Mouse (Mus musculus): ENCODE results near the gene Scgb1a1. TPM values are rescaled to one million over a fixed set of nuclear protein-coding genes. Genes with fewer than 3 reads are reported as not detected.
"Not testable (repeated sequence)": the region's sequence is repeated elsewhere in the genome, so short reads cannot be mapped to it uniquely, and the experiment has no call there.

Gene Scgb1a1
- polyA plus RNA-seq, 1 experiment from 2014 or later = not detected

DNA sequence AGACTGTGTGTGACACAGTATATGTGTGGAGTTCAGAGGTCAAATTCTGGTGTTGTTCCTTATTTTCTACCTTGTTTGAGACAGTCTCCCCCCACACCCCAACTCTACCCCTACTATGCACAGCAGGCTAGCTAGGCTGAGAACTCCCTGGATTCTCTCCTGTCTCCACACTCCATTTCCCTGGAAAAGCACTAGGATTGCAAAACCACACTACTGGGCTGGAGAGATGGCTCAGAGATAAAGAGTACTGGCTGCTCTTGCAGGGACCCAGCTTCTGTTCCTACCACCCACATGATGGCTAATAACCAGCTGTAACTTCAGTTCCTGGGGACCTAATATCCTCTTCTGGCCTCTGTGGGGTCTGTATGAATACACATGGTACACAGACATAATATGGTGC is 30.1 kb downstream of the Scgb1a1 start:
- Histone ChIP-seq H3K4me1 (ENCODE audit: control insufficient read depth, insufficient read depth, low read length) (peaks cover 8% of the 10 kb centered on the region; the same call in 1 of the 2 replicates), H3K4me2 (replicated peaks; ENCODE audit: low read depth, low read length) (no peak overlapping the region), H3K27me3 (ENCODE audit: control insufficient read depth, insufficient read depth, low read length) (no peaks in the 10 kb centered on the region), H3K4me3 (ENCODE audit: low read depth, low read length) (no peak overlapping the region), H3K9me3 (ENCODE audit: control insufficient read depth, low read depth, low read length) (no peaks in the 10 kb centered on the region), H3K36me3 (ENCODE audit: control insufficient read depth, insufficient read depth, low read length) (no peaks in the 10 kb centered on the region), H3K27ac (ENCODE audit: low read length) (no peak overlapping the region), H3K9ac (replicated peaks; ENCODE audit: low read depth, low read length) (no peak overlapping the region)
- no peak for ATAC-seq (ENCODE audit: insufficient number of reproducible peaks, insufficient read depth, low FRiP score, low read depth)

DNA sequence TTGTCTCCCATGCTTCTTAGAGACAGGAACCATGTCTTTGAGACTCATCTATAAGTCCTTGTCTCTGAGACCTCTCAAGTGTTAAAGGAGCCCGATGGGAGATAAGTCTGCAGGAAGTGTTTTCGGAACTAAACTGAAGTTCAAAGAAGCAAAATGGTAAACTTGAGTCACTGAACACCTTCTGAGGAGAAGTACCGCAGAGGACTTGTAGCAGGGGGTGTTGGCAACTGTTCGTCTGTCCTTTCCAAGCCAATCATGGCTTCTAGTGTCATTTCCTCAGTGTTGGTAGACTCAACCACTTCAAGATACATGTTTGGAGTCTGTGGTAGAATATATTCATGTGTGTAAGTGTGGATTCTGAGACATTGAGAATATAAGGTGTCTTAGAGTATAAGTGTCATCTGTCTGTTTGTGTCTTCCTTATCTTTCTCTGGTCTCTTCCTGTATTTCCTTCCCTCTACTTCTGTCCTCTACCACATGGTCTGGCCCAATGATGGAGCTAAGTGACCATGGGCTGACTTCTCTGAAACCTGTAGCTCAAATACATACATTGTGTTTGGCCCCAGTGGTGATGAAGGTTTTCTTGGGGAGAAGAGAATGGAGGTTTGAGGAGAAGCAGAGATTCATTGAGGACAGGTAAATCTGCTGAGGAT is 31.9 kb downstream of the Scgb1a1 start:
- Histone ChIP-seq H3K4me2 (replicated peaks; ENCODE audit: low read depth, low read length) (no peak overlapping the region), H3K4me3 (ENCODE audit: low read depth, low read length) (no peak overlapping the region), H3K36me3 (ENCODE audit: control insufficient read depth, insufficient read depth, low read length) (no peaks in the 10 kb centered on the region), H3K4me1 (ENCODE audit: control insufficient read depth, insufficient read depth, low read length) (peaks cover 11% of the 10 kb centered on the region; the same call in 1 of the 2 replicates), H3K9me3 (ENCODE audit: control insufficient read depth, low read depth, low read length) (no peaks in the 10 kb centered on the region), H3K9ac (replicated peaks; ENCODE audit: low read depth, low read length) (no peak overlapping the region), H3K27me3 (ENCODE audit: control insufficient read depth, insufficient read depth, low read length) (no peaks in the 10 kb centered on the region), H3K27ac (ENCODE audit: low read length) (no peak overlapping the region)
- WGBS = 87% methylated on average over 4 of the region's 4 CpGs
- no peak for ATAC-seq (ENCODE audit: insufficient number of reproducible peaks, insufficient read depth, low FRiP score, low read depth)

DNA sequence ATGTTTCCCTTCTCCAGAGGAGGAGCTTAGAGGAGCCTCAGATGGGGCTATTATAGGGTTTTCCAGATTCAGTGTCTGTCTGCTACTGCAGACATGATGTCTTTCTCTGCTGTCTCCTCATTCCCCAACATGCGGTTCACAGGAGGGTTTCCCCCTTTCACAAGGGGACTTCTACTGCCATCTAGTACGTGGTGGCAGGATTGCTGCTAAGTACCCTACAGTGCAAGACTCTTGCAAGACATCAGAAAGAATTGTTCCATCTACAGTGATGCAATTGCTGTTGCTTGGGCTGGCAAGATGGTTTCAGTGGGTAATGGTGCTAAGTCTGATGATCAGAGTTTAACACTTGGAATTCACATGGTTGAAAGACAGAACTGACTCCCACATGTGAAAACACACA is 32.6 kb downstream of the Scgb1a1 start:
- H3K9ac ChIP-seq (replicated peaks; ENCODE audit: low read depth, low read length) = no peak overlapping the region

DNA sequence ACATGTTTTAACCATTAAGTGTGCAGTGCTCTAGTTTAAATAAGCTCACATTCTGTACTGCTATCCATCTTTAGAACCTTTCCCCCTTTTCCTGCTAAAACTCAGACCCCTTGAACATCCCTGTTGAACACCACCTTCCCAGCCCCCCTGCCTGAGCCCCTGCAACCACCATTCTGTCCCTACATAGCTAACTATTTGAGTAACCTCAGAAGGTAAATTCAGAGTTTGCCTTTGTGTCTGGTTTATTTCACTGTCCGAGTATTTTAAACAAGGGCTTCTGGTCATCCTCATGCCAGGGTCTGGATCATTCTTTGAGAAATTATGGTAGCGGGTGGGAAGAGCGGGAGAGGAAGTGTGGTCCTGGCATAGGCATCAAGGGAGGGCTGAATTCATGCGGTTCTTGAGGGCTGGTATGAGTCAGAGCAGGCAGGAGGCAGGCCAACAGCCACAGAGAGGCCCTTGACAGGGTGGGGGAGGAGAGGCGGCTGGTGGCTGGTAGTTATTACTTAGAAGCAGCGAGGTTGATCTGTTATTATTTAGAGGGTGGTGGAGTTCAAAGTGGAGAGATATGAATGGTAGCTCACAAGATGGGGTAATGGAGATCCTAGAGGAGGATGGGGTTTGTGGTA is 34.8 kb downstream of the Scgb1a1 start:
- Histone ChIP-seq H3K9ac (replicated peaks; ENCODE audit: low read depth, low read length) (no peak overlapping the region), H3K4me3 (ENCODE audit: low read depth, low read length) (no peak overlapping the region), H3K9me3 (ENCODE audit: control insufficient read depth, low read depth, low read length) (no peaks in the 10 kb centered on the region), H3K27ac (ENCODE audit: low read length) (peak overlapping the region; percentile 74; the same call in 1 of the 2 replicates), H3K4me2 (replicated peaks; ENCODE audit: low read depth, low read length) (no peak overlapping the region), H3K27me3 (ENCODE audit: control insufficient read depth, insufficient read depth, low read length) (no peaks in the 10 kb centered on the region), H3K36me3 (ENCODE audit: control insufficient read depth, insufficient read depth, low read length) (no peaks in the 10 kb centered on the region), H3K4me1 (ENCODE audit: control insufficient read depth, insufficient read depth, low read length) (peaks cover 12% of the 10 kb centered on the region; the same call in 1 of the 2 replicates)
- ATAC-seq (ENCODE audit: insufficient number of reproducible peaks, insufficient read depth, low FRiP score, low read depth) = peak; percentile 82; the same call in 1 of the 2 replicates
- 22% methylated on average over 6 of the region's 6 CpGs for WGBS

More for the DNA sequence above, 32.6 kb downstream of the Scgb1a1 start:
- no peak overlapping the region for H3K4me2 ChIP-seq (replicated peaks; ENCODE audit: low read depth, low read length)
- no peak overlapping the region for H3K27ac ChIP-seq (ENCODE audit: low read length)
- 22% methylated on average over 2 of the region's 2 CpGs for WGBS
- H3K4me1 ChIP-seq (ENCODE audit: control insufficient read depth, insufficient read depth, low read length) = peaks cover 11% of the 10 kb centered on the region; the same call in 1 of the 2 replicates
- H3K9me3 ChIP-seq (ENCODE audit: control insufficient read depth, low read depth, low read length) = no peaks in the 10 kb centered on the region
- ATAC-seq (ENCODE audit: insufficient number of reproducible peaks, insufficient read depth, low FRiP score, low read depth) = no peak
- H3K27me3 ChIP-seq (ENCODE audit: control insufficient read depth, insufficient read depth, low read length) = no peaks in the 10 kb centered on the region
- H3K36me3 ChIP-seq (ENCODE audit: control insufficient read depth, insufficient read depth, low read length) = no peaks in the 10 kb centered on the region
- no peak overlapping the region for H3K4me3 ChIP-seq (ENCODE audit: low read depth, low read length)

DNA sequence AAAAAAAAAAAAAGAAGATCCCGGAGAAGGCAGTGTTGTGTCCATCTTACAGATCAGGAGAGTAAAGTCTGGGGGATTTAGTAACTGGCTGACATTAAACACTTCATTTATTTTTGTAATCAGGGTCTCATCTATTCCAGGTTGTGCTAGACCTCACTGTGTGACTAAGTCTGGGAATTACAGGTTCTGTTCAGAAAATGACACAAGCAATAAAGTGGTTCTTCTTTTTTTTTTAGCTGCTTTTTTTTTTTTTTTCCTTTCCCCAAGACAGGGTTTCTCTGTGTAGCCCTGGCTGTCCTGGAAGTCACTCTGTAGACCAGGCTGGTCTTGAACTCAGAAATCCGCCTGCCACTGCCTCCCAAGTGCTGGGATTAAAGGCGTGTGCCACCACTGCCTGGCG is 35.8 kb downstream of the Scgb1a1 start:
- Histone ChIP-seq H3K27ac (ENCODE audit: low read length) (0 out of 2 replicates have a peak overlapping the region, but pooled peaks have one; percentile 41), H3K4me1 (ENCODE audit: control insufficient read depth, insufficient read depth, low read length) (peaks cover 22% of the 10 kb centered on the region)
- 89% methylated on average over 4 of the region's 4 CpGs for WGBS
- H3K9me3 ChIP-seq (ENCODE audit: control insufficient read depth, low read depth, low read length); H3K36me3 ChIP-seq (ENCODE audit: control insufficient read depth, insufficient read depth, low read length); H3K4me3 ChIP-seq (ENCODE audit: low read depth, low read length); H3K9ac ChIP-seq (replicated peaks; ENCODE audit: low read depth, low read length); H3K27me3 ChIP-seq (ENCODE audit: control insufficient read depth, insufficient read depth, low read length); H3K4me2 ChIP-seq (replicated peaks; ENCODE audit: low read depth, low read length); ATAC-seq (ENCODE audit: insufficient number of reproducible peaks, insufficient read depth, low FRiP score, low read depth): not testable (repeated sequence)

DNA sequence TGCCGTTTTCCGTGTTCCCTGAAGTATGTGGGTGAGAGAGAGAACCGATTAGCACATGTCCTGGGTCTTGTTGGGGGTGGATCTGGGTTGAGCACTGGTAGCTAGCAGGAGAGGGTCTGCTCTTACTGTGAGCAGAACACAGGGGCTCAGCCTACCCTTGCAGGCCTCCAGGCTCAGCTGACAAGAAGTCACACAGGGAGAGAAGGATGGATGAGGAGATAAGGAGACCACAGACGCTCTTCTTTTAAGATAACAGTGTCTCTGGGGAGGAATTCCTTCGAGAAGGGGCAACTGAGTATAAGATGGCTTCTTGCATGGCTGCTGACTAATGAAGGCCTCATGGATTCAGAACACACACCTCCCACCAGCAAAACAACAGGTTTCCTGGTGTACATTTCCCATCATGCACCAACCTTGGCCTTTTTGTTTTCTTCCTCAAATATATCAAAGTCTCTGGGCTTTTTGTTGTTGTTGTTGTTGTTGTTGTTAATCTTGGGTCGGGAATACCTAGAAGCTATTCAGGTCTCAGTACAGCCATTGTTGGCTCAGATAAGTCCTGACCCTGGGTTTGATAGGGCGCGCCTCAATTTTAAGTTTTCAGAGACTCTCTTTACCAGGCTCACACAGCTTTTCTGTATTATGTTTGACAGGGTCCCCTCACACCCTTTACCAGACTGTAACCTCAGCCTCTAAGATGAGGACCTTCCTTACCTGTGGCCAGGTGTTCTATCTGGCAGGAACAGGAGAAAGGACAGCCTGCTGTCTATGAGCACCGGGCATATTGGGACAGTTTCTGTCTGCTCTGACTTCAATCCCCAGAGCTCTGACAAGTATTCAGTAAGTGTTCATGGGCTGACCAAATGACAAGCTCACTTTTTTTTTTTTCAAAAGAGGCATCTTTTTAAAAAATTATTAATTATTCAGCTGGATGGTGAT is 37.2 kb downstream of the Scgb1a1 start:
- H3K4me1 ChIP-seq (ENCODE audit: control insufficient read depth, insufficient read depth, low read length) = peaks cover 24% of the 10 kb centered on the region
- no peaks in the 10 kb centered on the region for H3K27me3 ChIP-seq (ENCODE audit: control insufficient read depth, insufficient read depth, low read length)
- 58% methylated on average over 9 of the region's 9 CpGs for WGBS
- no peak overlapping the region for H3K4me3 ChIP-seq (ENCODE audit: low read depth, low read length)
- no peaks in the 10 kb centered on the region for H3K36me3 ChIP-seq (ENCODE audit: control insufficient read depth, insufficient read depth, low read length)
- no peak overlapping the region for H3K4me2 ChIP-seq (replicated peaks; ENCODE audit: low read depth, low read length)
- H3K9me3 ChIP-seq (ENCODE audit: control insufficient read depth, low read depth, low read length) = no peaks in the 10 kb centered on the region
- no peak for ATAC-seq (ENCODE audit: insufficient number of reproducible peaks, insufficient read depth, low FRiP score, low read depth)
- H3K9ac ChIP-seq (replicated peaks; ENCODE audit: low read depth, low read length) = no peak overlapping the region
- H3K27ac ChIP-seq (ENCODE audit: low read length) = no peak overlapping the region

DNA sequence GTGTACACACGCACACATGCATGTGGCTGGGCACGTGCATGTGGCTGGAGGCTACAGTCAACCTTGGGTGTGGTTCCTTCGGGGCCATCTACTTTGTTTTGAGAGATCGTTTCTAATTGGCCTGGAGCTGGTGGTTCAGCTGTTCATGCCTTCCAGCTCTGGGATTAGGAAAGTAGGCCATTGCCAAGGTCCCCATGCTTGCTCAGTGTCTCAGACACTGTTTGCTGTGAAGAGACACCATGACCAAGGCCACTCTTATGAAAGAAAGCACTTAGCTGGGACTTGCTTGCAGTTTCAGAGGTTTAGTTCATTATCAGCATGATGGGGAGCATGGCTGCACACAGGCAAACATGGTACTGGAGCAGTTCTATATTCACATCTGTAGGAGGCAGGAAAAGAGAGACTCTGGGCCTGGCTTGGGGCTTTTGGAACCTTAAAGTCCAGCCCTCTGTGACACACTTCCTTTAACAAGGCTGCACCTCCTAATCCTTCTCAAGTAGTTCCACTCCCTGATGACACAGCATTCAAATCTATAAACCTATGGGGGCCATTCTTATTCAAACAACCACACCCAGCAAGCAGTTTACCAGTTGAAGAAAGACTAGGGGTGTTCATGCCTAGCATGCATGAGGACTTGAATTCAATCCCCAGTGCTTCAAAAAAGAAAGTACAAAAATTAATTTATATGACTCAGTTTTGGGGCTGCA is 38.6 kb downstream of the Scgb1a1 start:
- Histone ChIP-seq H3K27me3 (ENCODE audit: control insufficient read depth, insufficient read depth, low read length) (no peaks in the 10 kb centered on the region), H3K9ac (replicated peaks; ENCODE audit: low read depth, low read length) (no peak overlapping the region), H3K9me3 (ENCODE audit: control insufficient read depth, low read depth, low read length) (no peaks in the 10 kb centered on the region), H3K4me3 (ENCODE audit: low read depth, low read length) (no peak overlapping the region), H3K27ac (ENCODE audit: low read length) (no peak overlapping the region), H3K4me2 (replicated peaks; ENCODE audit: low read depth, low read length) (no peak overlapping the region), H3K4me1 (ENCODE audit: control insufficient read depth, insufficient read depth, low read length) (peaks cover 24% of the 10 kb centered on the region), H3K36me3 (ENCODE audit: control insufficient read depth, insufficient read depth, low read length) (no peaks in the 10 kb centered on the region)
- WGBS = 93% methylated on average over 4 of the region's 4 CpGs
- no peak for ATAC-seq (ENCODE audit: insufficient number of reproducible peaks, insufficient read depth, low FRiP score, low read depth)

DNA sequence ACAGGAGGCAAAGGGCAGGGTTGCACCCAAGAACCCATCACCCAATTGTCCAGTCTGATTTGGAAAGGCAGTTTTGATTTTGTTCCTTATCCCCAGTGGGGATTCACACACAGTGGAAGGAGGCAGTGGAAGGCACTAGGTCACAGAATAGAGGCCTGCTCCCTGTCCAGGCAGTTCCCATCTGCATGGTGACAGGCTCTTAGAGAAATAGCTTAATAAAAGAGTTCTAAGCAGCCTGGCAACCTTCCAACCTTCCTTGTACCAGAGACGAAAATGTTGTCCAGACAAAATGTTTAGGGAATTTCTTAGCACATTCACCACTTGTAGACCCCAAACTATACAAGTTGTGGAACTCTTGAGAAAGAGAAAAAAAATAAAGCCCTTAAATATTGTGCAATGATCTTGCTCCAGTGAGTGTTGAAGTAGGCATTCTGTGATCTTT is 39.8 kb downstream of the Scgb1a1 start:
- Histone ChIP-seq H3K36me3 (ENCODE audit: control insufficient read depth, insufficient read depth, low read length) (no peaks in the 10 kb centered on the region), H3K4me1 (ENCODE audit: control insufficient read depth, insufficient read depth, low read length) (peaks cover 19% of the 10 kb centered on the region), H3K27ac (ENCODE audit: low read length) (peak overlapping the region; percentile 52; the same call in 1 of the 2 replicates), H3K4me2 (replicated peaks; ENCODE audit: low read depth, low read length) (no peak overlapping the region), H3K27me3 (ENCODE audit: control insufficient read depth, insufficient read depth, low read length) (no peaks in the 10 kb centered on the region), H3K9me3 (ENCODE audit: control insufficient read depth, low read depth, low read length) (no peaks in the 10 kb centered on the region), H3K4me3 (ENCODE audit: low read depth, low read length) (no peak overlapping the region), H3K9ac (replicated peaks; ENCODE audit: low read depth, low read length) (no peak overlapping the region)
- WGBS = 17% methylated on average over 1 of the region's 1 CpGs
- peak; percentile 24; the same call in 1 of the 2 replicates for ATAC-seq (ENCODE audit: insufficient number of reproducible peaks, insufficient read depth, low FRiP score, low read depth)
